Mouse (Mus musculus): ENCODE measurements around the gene Slc6a8.
A peak's percentile ranks its signal among the peaks of the same experiment; 100 is the strongest.

Slc6a8 gene

GRCm38 (mm10) chrX:73672879-73673618 lies at the start of gene Slc6a8:
Gene Slc6a8 (plus strand): TSS chrX:73673150.
- peak; percentile 32 to 34 for DNase-seq (ENCODE audit: low spot score in 2 of 2)

DNA sequence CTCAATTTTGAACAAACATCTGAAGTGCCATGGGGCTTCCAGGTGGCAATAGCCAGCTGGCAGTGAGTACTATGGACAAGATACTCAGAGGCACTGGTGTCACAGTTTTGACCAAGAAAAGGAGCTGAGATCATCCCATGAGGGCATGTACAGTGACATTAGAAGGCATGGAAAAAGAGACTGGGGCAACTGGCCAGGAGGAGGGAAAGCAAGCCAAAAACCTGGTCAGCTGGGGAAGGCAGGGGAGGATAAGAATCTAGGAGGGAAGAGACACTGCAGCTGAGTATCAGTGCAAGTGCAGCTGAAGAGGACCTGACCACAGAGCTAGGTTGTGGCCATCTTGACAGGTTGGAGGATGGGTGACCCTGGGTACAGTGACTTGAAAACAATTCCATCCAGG lies 46.0 kb upstream of the Slc6a8 start:
- DNase-seq (ENCODE audit: low spot score in 2 of 2), result no peak

DNA sequence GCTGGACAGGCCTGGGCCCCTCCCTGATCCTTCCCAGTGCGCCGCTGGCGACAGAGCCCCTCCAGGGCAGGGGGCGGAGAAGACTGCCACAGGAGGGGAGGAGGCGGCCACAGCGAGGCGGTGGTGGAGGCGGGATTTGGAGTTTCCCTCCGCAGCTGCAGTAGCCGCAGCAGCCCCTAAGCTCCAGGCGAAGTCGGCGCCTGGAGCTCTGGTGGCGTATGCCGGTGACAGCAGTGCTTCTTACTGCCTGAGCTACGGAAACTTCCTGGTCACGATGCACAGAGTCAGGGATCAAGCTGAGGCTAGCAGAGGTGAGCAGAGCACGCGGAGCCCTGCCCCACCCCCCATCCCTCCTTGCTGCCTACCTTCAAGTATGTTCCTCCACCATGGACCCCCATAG lies 37.5 kb upstream of the Slc6a8 start:
- DNase-seq (ENCODE audit: low spot score in 2 of 2), result no peak

- no peak for DNase-seq (ENCODE audit: low spot score in 2 of 2)
Observed at GRCm38 (mm10) chrX:73637415-73637814, 35.5 kb upstream of the Slc6a8 start.

GRCm38 (mm10) chrX:73639255-73639675 lies 33.7 kb upstream of the Slc6a8 start, which contains the start of gene Dusp9:
Gene Dusp9 (plus strand): TSS chrX:73639419.
- no peak for DNase-seq (ENCODE audit: low spot score in 2 of 2)

DNA sequence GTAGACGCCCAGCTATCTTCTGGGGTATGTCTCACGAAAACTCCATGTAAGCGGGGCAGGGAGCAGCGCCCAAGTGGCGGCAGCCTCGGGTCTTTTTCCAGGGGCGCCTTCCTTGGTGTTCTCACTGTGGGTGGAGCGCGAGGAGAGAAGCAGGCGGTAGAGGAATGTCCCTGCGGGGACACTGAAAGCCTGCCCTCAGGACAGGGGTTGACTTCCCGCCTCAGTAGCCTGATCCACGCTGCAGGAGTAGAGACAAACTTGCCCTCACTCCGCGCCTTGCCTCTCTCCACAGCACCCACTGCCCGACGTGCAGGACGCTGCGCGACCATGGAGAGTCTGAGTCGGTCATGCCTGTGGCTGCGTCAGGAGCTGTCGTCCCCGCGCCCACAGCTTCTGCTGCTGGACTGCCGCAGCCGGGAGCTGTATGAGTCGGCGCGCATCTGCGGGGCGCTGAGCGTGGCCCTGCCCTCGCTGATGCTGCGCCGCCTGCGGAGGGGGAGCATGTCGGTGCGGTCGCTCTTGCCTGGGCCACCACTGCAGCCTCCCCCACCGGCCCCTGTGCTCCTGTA lies 33.0 kb upstream of the Slc6a8 start:
- DNase-seq (ENCODE audit: low spot score in 2 of 2), result no peak

DNA sequence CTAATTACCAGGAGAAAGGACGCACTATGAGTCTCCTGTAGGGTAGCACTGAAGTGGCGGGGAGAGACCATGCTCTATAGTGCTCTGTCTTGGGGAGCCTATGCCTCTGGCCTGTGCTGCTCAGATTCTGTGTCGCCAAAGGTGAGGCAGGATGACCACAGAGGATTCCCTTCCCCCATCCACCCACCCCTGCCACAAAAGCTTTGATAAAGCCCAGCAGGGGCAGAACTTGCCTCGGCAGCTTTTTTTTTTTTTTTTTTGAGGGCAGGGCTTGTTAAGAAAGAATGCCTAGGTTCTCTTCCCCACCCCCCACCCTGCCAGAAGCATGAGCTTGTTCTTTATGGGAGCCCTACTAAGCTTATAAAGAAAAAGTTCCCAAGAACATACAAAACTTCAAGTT lies 27.8 kb upstream of the Slc6a8 start:
- no peak for DNase-seq (ENCODE audit: low spot score in 2 of 2)

GRCm38 (mm10) chrX:73650869-73651268 lies 22.1 kb upstream of the Slc6a8 start:
- no peak for DNase-seq (ENCODE audit: low spot score in 2 of 2)

DNA sequence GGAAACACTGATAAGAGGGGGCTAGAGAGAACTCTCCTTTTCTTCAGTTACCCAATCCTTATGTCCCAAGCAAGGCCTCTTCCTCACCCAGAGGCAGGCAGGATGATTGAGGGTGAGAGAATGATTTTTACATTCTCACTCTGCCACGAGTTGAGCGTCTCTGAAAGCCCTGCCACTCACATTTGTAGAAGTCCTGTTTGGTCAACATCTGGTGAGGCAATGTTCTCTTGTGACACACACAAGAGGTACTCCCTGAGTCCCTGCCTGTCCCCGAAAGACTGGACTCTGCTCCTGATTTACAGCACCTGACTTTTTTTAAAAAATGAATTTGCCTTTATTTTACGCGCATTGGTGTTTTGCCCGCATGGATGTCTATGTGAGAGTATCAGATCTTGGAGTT lies 19.6 kb upstream of the Slc6a8 start:
- no peak for DNase-seq (ENCODE audit: low spot score in 2 of 2)

DNA sequence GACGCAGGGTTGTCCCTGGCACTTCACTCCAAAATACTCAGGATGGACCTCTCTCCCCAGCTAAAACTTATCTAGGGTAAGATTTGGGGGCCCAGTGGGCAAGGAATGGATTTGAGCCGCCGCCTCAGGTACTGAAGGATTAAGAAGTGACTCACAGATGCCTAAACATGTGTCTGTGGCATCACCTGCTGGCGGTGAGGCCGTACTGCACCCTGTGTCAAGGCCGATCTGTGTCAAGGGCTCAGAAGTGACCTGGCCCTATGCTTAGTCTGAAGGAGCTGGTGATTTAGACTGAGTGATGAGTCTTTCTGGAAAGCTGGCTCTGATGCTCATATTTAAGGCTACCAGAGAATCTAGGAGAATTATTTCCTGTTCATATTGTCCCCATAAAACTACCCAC lies 18.8 kb upstream of the Slc6a8 start:
- DNase-seq (ENCODE audit: low spot score in 2 of 2), result peak in 1 of 2 experiments; percentile 51

- no peak for DNase-seq (ENCODE audit: low spot score in 2 of 2)
Observed at GRCm38 (mm10) chrX:73655529-73655928, 17.4 kb upstream of the Slc6a8 start.

DNA sequence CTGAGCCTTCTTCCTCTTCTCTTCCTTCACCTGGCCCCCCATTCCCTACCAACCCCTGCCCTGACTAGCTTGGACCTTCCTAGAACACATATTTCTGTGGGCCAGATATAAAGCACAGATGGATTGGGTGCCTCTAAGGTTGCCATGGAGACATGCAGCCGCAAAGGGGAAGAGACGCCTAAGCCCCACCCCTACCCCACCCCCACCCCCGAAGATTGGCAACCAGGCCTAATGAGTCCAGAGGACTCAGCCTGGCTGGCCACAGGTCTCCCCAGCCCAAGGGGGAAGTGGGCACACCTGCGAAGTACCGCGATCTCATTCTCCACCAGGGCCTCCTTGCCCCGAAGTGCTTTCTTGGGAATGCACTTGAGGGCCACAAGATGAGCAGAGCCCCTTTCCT lies 14.6 kb upstream of the Slc6a8 start:
- no peak for DNase-seq (ENCODE audit: low spot score in 2 of 2)

GRCm38 (mm10) chrX:73658936-73659574 lies 13.9 kb upstream of the Slc6a8 start:
- peak; percentile 42 to 68 for DNase-seq (ENCODE audit: low spot score in 2 of 2)

- DNase-seq (ENCODE audit: low spot score in 2 of 2), result no peak
Observed at GRCm38 (mm10) chrX:73659575-73660283, 13.2 kb upstream of the Slc6a8 start, which contains the start of gene Pnck. Gene Pnck (minus strand): TSS chrX:73660117.

GRCm38 (mm10) chrX:73660284-73660665 lies 12.7 kb upstream of the Slc6a8 start:
- DNase-seq (ENCODE audit: low spot score in 2 of 2), result no peak

GRCm38 (mm10) chrX:73663143-73663542 lies 9.8 kb upstream of the Slc6a8 start:
- DNase-seq (ENCODE audit: low spot score in 2 of 2), result no peak

DNA sequence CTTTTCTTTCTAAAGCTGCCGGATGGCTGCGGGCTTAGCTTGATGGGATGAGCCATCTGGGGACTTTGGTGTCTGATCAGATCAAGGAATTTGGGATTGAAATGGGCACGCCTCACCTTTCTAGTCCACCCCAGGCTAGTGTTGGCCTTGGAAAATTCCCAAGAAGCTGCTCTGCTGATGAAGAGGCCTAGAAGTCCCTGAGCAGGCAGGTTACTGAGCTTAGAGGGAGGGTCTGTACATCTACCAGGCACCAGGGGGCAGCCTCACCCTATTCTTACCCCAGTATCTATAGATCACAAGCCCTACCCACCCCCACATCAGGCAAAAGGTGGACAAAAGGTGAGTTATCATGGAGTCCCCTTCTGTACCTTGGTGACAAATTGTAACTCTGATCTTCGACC lies 919 bp upstream of the Slc6a8 start:
- no peak for DNase-seq (ENCODE audit: low spot score in 2 of 2)

DNA sequence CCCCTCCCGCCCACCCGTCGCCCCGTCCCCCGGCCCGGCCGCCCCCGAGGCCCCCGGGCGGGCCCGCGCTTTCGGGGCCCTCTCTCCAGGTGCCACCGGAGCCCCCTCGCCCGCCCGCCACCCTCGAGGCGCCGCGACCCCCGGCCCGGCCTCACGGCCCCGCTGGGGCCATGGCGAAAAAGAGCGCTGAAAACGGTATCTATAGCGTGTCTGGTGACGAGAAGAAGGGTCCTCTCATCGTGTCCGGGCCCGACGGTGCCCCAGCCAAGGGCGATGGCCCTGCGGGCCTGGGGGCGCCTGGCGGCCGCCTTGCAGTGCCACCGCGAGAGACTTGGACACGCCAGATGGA lies 643 bp downstream of the Slc6a8 start:
- DNase-seq (ENCODE audit: low spot score in 2 of 2), result no peak

- peak in 1 of 2 experiments; percentile 18 for DNase-seq (ENCODE audit: low spot score in 2 of 2)
Observed at GRCm38 (mm10) chrX:73673968-73674661, 1.2 kb downstream of the Slc6a8 start.

GRCm38 (mm10) chrX:73675231-73675630 lies 2.3 kb downstream of the Slc6a8 start:
- DNase-seq (ENCODE audit: low spot score in 2 of 2), result no peak

DNA sequence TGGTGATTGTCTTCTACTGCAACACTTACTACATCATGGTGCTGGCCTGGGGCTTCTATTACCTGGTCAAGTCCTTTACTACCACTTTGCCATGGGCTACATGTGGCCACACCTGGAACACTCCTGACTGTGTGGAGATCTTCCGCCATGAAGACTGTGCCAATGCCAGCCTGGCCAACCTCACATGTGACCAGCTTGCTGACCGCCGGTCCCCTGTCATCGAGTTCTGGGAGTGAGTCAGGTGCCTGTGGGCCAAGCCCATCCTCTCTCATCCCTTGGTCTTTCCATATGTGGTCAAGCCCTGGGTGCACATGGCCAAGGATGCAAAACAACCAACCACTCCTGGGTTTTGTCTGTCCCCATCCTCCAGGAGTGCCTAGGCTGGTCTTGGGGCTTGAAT lies 3.7 kb downstream of the Slc6a8 start:
- DNase-seq (ENCODE audit: low spot score in 2 of 2), result no peak

GRCm38 (mm10) chrX:73684156-73684555 lies 11.2 kb downstream of the Slc6a8 start:
- no peak for DNase-seq (ENCODE audit: low spot score in 2 of 2)

Measured in right cerebral cortex, postnatal 36 days (tissue).